Mouse (Mus musculus) brain, embryonic 14.5 days (tissue): ENCODE data around the gene Pcsk4.
"Not testable (repeated sequence)": the region's sequence is repeated elsewhere in the genome, so short reads cannot be mapped to it uniquely, and the experiment has no call there.

ENCODE experiments used
- CTCF ChIP-seq: fragments of 200-500 bp; IDR thresholded peaks from 2 replicates; pipeline ENCODE4 v1.5.1; 2012; ENCODE audit warnings: inconsistent platforms, mild to moderate bottlenecking, moderate library complexity, borderline replicate concordance; ENCODE audit not compliant: insufficient read depth, insufficient read length; ENCODE audit errors: extremely low read depth
- POLR2A ChIP-seq: fragments of 200-500 bp; IDR thresholded peaks from 2 replicates; pipeline ENCODE4 v1.6.1; 2012; ENCODE audit warnings: mild to moderate bottlenecking, inconsistent platforms, borderline replicate concordance; ENCODE audit not compliant: poor library complexity, insufficient read depth, insufficient read length, severe bottlenecking; ENCODE audit errors: extremely low read depth

GRCm38 (mm10) chr10:80345929-80346328 is 16.6 kb upstream of the Pcsk4 start:
- not testable (repeated sequence) for TF ChIP-seq CTCF, POLR2A
